Mouse (Mus musculus): ENCODE data around the gene Lrp5. TPM values are rescaled to one million over a fixed set of nuclear protein-coding genes. Genes with fewer than 3 reads are reported as not detected.

Gene Lrp5
- total RNA-seq (2021): 1 to 10 TPM; 7.3 to 8.3 TPM
- long read RNA-seq, experiment 1, full-length matches to known transcripts: 1 of 2 reads
- long read RNA-seq, experiment 1, partial matches to known transcripts: 0 of 2 reads
- long read RNA-seq, experiment 1, other reads (novel, unspliced or antisense): 1 of 2 reads
- long read RNA-seq, experiment 2, partial matches to known transcripts: 0 of 2 reads
- long read RNA-seq, experiment 2, other reads (novel, unspliced or antisense): 2 of 2 reads

GRCm38 (mm10) chr19:3686215-3686894 is at the start of gene Lrp5:
Gene Lrp5, minus strand, starts transcription at chr19:3686564.
- peak; percentile 27 to 40 for DNase-seq (ENCODE audit: low spot score in 2 of 2)

- DNase-seq (ENCODE audit: low spot score in 2 of 2): no peak
Observed at GRCm38 (mm10) chr19:3736001-3736400, 49.6 kb upstream of the Lrp5 start.

- no peak for DNase-seq (ENCODE audit: low spot score in 2 of 2)
Observed at GRCm38 (mm10) chr19:3730781-3731646, 44.6 kb upstream of the Lrp5 start.

- no peak for DNase-seq (ENCODE audit: low spot score in 2 of 2)
Observed at GRCm38 (mm10) chr19:3728901-3729300, 42.5 kb upstream of the Lrp5 start.

GRCm38 (mm10) chr19:3724779-3725178 is 38.4 kb upstream of the Lrp5 start:
- DNase-seq (ENCODE audit: low spot score in 2 of 2): peak; percentile 40 to 61

- DNase-seq (ENCODE audit: low spot score in 2 of 2): no peak
Observed at GRCm38 (mm10) chr19:3723904-3724303, 37.5 kb upstream of the Lrp5 start.

GRCm38 (mm10) chr19:3723170-3723569 is 36.8 kb upstream of the Lrp5 start:
- DNase-seq (ENCODE audit: low spot score in 2 of 2): no peak

- peak; percentile 51 to 65 for DNase-seq (ENCODE audit: low spot score in 2 of 2)
Observed at GRCm38 (mm10) chr19:3719362-3719891, 33.1 kb upstream of the Lrp5 start.

- DNase-seq (ENCODE audit: low spot score in 2 of 2): peak; percentile 58 to 60
Observed at GRCm38 (mm10) chr19:3718481-3719361, 32.4 kb upstream of the Lrp5 start.

- no peak for DNase-seq (ENCODE audit: low spot score in 2 of 2)
Observed at GRCm38 (mm10) chr19:3714381-3714780, 28.0 kb upstream of the Lrp5 start.

- no peak for DNase-seq (ENCODE audit: low spot score in 2 of 2)
Observed at GRCm38 (mm10) chr19:3710436-3710835, 24.1 kb upstream of the Lrp5 start.

GRCm38 (mm10) chr19:3709013-3709787 is 22.8 kb upstream of the Lrp5 start:
- DNase-seq (ENCODE audit: low spot score in 2 of 2): no peak

GRCm38 (mm10) chr19:3708078-3709012 is 22.0 kb upstream of the Lrp5 start, which contains the start of gene 1810055G02Rik:
Gene 1810055G02Rik, plus strand, starts transcription at chr19:3708293.
- peak; percentile 99 for DNase-seq (ENCODE audit: low spot score in 2 of 2)

GRCm38 (mm10) chr19:3707553-3707952 is 21.2 kb upstream of the Lrp5 start:
- peak in 1 of 2 experiments; percentile 5 for DNase-seq (ENCODE audit: low spot score in 2 of 2)

- DNase-seq (ENCODE audit: low spot score in 2 of 2): no peak
Observed at GRCm38 (mm10) chr19:3706258-3706657, 19.9 kb upstream of the Lrp5 start.

GRCm38 (mm10) chr19:3702460-3702859 is 16.1 kb upstream of the Lrp5 start:
- no peak for DNase-seq (ENCODE audit: low spot score in 2 of 2)

GRCm38 (mm10) chr19:3699508-3700438 is 13.4 kb upstream of the Lrp5 start:
- DNase-seq (ENCODE audit: low spot score in 2 of 2): peak; percentile 66 to 71
